Mouse (Mus musculus) fibroblast of lung, adult 2 months (primary cell): ENCODE measurements around the gene R3hdm1.

Source experiments
- DNase-seq: peaks from one replicate; pipeline ENCODE4 v3.0.0-alpha.2; 2011; ENCODE audit warnings: low read depth

Gene R3hdm1

GRCm38 (mm10) chr1:128285136-128285535, 182.0 kb downstream of the R3hdm1 start:
- no peak for DNase-seq
